Mouse (Mus musculus): ENCODE data around the gene Ghrhr. TPM values are rescaled to one million over a fixed set of nuclear protein-coding genes. Genes with fewer than 3 reads are reported as not detected.

The Ghrhr gene
- not detected in 2 replicates for total RNA-seq (2015)
- total RNA-seq (2017): not detected in 2 replicates

DNA sequence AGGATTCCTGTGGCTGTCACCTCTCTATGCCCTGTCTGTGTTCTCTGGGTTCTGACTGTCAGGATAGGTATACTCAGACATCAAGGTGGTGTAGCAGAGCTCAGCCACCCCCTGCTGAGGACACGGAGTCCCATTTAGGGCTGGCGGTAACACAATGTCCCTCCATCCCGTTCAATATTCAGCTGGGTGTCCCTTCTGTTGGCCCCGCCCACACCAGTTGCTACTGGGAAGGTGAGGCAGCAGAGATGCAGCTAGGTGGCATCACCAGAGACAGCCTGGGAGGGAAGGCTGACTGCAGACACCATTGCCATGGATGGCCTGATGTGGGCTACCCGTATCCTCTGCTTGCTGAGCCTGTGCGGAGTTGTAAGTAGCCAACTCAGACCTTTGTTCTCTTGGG lies at the start of gene Ghrhr:
Gene Ghrhr, plus strand, starts transcription at position 220 of the 400 bp plus-strand sequence.
- ATAC-seq (ENCODE audit: poor library complexity, severe bottlenecking): no peak

DNA sequence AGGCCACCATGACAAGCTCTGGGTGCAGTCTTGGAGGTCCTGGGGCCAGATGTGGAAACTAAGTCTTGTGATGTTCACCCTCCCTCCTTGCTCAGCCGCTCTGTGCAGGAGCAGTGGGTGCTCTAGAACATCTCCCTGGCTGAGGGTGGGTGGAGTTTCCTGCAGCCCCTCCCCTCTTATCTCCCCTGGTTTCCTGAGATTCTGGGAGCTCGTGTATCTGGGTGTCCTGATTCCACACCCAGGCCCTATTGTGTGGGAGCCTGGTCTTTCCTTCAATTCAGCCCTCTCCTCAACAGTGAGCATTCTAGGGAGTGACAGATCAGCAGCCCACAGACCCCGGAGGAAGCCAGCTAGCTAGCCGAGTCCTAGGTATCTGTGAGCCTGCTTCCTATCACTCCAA lies 49.8 kb upstream of the Ghrhr start:
- ATAC-seq (ENCODE audit: poor library complexity, severe bottlenecking): no peak

DNA sequence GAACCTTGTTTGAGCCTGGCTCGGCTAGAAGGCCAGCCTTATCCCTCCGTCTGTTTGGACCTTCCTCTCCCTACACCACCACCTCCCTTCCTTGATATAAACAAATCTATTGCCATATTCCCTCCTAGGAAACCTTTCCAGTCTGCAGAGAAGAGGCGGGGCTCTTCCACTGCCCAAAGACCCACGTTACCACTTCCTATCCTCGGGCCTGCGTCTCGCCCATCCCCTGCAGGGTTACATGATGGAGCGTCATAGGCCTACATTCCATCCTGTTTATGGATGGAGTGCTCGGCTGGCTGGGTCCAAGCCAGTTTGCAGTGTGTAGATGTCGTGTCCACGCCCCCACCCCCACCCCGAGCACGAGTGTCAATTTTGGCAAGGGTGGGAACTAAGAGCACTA lies 48.8 kb upstream of the Ghrhr start:
- no peak for ATAC-seq (ENCODE audit: poor library complexity, severe bottlenecking)

DNA sequence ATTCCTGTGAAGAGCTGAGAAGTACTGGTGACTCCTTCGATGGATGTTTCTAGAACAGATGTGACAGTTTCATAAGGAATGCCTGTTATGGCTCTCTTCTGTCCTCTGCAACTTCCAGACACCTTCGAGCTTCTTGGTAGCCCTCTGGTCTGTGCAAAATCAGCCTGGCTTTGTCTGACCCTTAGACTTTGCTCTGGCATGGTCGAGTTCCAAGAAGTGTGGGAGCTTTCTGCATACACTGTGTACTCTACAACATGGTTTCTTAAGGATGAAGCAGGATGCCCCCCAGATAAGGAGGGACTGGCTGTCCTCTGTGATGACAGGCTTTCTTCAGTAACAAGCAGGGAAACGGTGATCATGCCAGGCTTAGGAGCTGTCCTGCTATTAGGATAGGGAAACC lies 47.9 kb upstream of the Ghrhr start:
- ATAC-seq (ENCODE audit: poor library complexity, severe bottlenecking): no peak

DNA sequence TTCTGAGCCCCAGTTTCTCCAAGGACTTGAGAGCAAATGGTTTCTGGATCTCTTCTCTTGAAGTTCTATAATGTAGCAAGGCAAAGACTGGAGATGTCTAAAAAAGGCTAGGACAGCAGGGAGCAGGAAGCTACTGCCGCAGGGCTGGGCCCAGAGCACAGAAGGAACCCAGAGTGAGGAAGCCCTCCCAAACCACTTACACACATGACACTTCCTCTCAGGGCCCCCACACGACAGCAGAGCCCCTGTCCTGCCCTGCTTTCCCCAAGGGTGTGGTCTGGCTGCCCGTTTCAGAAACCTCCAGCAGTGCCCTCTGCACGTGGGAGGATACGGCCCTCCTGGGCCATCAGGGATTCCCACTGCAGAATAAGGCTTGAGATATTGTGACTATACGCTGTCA lies 44.8 kb upstream of the Ghrhr start:
- peak; percentile 71 for ATAC-seq (ENCODE audit: poor library complexity, severe bottlenecking)

DNA sequence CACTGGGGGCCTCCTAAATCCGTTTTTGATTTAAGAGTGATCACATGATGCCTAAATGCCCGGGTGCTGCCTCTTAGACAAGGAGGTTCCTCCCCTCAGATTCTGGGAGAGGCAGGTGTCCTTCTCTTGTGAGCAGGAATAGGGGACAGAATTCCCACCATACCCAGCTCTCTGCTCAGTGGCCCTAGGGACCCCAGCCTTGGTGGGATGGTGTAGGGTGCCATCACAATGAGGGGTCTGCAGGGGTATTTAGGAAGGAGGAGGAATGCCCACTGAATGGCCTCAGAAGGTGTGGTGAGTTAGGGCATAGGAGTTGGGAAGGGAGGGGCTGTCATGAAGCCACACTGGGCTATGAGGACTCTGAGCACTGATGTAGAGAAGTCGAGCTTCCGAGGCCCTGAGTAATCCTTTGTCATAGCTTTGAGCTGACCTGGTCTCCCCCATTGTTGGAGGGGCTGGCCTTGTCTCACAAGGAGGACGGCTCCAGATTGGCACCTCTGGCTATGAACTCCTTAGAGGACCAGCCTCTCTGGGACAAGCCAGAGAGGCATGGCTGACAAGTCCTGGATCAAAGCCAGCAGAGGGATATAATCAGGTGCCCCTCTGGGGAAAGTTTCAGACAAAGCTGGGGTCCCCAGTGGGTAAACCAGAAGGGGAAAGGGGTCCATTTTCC lies 43.9 kb upstream of the Ghrhr start:
- no peak for ATAC-seq (ENCODE audit: poor library complexity, severe bottlenecking)

DNA sequence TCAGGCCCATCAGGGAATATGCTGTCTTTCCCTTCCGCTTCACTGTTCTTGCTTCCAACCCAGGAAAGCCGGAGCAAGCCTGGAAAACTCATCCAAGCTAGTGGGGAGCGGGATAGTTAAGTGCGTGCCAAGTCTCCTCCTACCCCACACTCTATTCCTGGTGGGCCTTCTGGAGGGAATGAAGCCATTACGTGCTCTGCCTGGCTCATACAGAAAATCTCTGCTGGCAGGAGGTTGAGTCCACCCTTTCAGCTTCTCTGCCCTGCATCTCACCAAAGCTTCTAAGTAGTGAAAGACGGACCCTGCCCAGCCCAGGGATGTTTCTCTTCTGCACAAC lies 43.4 kb upstream of the Ghrhr start:
- no peak for ATAC-seq (ENCODE audit: poor library complexity, severe bottlenecking)

DNA sequence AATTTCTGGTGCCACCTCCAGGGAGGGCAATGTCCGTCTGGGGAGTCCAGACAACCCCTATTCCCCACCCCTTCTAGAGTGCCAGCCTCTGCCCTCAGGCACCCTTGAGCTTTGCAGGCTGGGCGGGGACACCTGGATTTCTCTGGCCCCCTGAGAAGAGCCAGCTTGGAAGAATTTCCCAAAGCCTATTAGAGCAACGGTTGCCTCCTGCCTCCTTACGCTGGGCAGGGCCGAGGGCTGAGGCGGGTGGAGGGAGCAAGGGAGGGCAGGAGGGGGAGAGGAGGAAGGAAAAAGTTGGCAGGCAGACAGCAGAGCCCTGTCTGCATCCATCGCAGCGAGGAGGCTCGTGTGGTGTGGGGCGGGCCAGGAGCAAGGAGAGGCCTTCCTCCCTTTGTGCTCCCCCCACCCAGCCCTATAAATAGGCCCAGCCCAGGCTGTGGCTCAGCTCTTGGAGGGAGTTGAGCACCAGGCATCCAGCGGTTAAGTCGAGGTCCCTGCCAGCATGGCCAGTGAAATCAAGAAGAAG lies 40.0 kb upstream of the Ghrhr start, which contains the start of gene Aqp1:
Gene Aqp1, plus strand, starts transcription at position 444 of the 526 bp plus-strand sequence.
- ATAC-seq (ENCODE audit: poor library complexity, severe bottlenecking): peak; percentile 34; the same call in 1 of the 2 replicates

DNA sequence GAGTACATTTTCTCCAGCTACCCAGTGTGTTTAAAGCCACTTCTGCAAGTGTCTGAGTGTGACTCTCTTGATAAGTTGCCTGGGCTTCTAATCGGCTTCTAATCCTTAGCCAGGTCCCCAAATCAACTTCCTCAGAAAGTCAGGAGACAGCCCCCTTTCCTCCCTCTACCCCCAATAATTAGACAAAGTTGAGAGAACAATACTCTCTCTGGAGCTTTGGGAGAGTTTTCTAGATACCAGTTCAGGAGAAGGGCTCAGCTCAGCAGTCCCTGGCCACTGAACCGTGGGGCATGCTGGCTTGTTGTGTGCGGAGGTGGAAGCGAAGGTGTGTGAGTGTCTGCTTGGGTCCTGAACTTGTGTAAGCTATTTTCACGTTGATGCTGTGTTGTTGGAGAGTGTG lies 38.9 kb upstream of the Ghrhr start:
- ATAC-seq (ENCODE audit: poor library complexity, severe bottlenecking): no peak

DNA sequence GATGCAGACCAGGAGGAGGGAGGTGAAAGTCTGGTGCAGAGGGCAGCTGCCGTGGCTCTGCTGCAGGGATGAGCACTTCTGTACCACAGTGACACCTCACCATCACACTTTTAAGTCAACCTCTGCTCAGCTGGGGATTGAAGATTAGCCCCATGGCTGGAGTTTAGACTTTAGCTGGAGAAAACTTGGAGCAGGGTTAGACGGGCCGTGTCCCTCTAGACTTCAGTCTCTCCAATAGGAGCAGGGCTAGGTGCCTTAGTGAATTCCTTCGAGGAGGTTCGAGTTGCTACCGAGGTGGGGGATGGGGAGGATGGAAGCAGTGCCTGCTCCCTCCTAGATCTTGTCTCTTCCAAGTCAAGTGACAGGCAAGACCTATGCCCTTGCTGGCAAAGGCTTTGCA lies 38.0 kb upstream of the Ghrhr start:
- no peak for ATAC-seq (ENCODE audit: poor library complexity, severe bottlenecking)

DNA sequence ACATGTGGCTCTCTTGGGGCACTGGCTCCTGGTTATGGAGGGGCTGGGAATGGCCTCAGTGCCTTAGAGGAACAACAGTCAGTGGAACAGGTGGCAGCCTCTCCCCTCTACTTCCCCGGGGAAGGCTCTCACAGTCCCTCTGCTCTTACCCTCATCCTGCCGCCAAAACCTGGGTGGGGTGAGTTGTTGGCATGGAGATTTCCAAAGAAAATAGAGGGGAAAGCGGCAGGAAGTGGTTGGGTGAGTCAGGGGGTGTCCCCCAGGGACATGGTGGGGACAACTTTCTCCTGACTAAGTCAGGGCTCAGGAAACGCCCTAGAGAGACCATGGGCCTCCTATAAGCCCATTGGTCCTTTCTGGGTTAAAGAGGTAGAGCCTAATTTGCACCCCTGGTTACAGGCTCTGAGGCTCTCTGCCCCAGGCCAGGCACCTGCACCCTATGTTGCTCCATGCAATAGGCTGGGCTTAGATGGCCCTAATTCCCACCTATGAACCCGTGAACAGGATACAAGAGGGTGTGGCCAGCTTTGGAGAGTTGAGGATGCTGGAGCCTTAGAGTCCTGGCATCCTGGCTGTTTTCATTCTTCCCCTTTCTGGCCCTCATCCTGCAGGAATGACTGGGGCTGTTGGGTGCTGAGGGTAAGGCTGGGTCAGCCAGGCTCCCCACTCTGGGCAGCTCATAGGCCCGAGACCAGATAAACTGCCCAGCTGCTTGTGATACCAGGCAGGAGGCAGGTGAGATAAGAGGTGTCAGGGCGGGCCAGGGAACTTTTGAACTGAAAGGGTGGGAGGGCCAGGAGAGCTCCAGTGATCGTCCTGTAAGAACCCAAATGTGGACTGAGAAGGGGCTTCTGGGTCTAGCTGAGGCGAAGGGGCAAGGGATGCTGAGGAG lies 36.9 kb upstream of the Ghrhr start:
- no peak; the same call in 1 of the 2 replicates for ATAC-seq (ENCODE audit: poor library complexity, severe bottlenecking)

DNA sequence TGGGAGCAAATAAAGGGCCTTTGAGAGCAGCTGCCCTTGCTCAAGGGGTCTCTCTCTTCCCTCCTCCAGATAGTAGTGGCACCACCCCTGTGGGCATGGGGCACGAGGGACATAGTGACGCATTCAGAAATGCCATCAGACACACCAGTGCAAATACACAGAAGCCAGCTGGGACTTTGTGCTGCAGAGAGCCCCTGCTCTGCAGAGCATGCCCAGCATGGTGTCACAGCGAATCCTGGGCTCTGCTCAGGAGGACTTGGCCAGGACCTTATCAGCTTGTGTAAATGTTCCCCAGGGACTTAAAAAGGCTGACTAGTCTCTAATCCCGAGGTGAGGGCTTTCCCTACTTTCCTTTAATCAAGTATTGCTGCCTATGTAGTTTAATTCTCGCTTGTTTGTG lies 34.4 kb upstream of the Ghrhr start:
- no peak for ATAC-seq (ENCODE audit: poor library complexity, severe bottlenecking)

DNA sequence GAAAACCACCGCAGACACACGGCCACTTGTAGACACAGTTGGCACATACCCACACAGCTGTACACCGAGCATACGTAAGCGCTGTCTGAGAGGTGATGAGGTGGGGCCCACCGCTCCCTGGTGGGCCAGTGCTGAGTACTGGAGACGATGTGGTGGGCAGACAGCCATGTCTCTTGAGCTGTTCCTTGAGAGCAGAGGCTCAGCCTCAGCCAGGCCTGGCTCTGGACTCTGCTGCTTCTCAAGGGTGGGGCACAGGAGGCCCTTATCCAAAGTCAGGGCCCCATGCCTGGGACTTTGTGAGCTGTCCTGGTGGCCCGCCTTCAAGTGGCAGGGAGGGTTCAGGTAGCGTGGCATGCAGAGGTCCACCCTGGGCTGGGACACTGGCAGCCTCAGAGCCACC lies 33.8 kb upstream of the Ghrhr start:
- no peak for ATAC-seq (ENCODE audit: poor library complexity, severe bottlenecking)

DNA sequence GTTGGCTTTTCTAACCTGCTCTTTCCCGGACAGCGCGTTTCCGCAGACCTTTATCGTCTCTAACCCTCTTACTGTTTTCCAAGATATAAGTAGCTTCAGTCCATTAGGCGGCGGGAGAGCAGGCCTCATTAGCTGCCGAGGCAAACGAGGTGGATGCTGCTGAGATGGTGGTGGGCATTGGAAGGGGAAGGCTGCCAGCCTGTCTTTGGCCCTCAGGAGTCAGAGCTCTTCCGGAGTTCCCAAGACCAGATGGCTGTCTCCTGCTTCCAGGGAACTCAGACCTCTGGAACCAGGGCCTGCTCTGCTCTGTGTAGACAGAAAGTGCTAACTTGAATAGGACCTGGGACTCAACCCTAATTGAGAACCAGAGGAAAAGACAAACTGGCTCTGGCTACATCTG lies 32.6 kb upstream of the Ghrhr start:
- ATAC-seq (ENCODE audit: poor library complexity, severe bottlenecking): no peak

DNA sequence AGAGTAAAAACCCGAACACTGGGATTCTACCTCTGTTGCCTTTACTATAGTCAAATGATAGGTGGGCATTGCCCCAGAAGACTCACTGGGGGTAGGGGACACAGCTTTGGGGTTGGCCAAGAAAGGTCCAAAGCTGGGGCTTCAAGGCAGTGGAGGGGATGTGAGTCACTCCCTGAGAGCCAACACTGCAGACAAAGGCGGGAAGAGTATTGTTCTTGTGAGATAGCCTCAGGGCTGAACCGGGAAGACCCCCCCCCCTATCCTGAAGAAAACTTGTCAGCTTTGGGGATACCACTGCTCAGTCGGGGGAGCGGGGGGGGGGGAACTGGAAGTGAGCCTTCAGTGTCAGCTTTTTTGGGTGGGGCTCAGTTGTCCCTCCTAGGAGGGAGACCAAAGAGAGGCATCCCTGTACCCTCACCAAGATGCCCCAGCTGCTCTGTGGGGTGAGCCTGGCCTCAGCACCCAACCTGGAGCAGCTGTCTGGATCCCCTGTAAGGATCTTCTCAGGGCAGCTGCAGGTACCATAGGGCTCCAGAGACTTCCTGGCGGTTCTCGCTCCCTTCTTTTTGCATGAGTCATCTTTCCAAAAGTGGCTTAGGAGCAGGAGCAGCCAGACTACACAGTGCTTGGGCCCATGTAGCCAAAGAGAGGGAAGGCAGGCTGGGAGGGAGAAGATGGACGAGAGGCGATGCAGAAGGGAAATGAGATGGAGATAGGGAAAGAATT lies 31.6 kb upstream of the Ghrhr start:
- ATAC-seq (ENCODE audit: poor library complexity, severe bottlenecking): no peak

DNA sequence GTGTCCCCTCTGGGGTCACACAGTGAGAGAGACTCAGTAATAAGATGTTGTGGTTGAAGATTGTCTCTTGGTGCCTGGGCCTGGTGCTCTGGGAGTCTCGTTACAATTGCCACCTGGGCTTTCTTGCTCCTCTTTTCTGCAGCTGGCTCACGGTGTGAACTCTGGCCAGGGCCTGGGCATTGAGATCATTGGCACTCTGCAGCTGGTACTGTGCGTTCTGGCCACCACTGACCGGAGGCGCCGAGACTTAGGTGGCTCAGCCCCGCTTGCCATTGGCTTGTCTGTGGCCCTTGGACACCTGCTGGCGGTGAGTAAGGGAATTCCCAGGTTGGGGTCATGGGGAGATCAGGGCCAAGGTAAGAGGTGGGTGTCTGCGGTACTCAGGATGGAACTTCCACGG lies 30.8 kb upstream of the Ghrhr start:
- no peak for ATAC-seq (ENCODE audit: poor library complexity, severe bottlenecking)

DNA sequence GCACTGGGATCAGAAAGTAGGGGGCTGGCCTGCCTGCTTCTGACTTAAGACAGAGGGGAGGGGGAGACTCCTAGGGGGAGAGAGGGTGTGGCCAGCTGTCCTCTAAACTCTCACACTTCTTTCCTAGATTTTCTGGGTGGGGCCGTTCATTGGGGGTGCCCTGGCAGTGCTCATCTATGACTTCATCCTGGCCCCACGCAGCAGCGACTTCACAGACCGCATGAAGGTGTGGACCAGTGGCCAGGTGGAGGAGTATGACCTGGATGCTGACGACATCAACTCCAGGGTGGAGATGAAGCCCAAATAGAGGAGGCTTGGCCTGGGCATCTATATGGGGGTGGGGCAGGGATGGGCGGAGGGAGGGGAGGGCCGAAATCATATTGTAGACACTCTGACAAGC lies 29.6 kb upstream of the Ghrhr start:
- ATAC-seq (ENCODE audit: poor library complexity, severe bottlenecking): no peak

DNA sequence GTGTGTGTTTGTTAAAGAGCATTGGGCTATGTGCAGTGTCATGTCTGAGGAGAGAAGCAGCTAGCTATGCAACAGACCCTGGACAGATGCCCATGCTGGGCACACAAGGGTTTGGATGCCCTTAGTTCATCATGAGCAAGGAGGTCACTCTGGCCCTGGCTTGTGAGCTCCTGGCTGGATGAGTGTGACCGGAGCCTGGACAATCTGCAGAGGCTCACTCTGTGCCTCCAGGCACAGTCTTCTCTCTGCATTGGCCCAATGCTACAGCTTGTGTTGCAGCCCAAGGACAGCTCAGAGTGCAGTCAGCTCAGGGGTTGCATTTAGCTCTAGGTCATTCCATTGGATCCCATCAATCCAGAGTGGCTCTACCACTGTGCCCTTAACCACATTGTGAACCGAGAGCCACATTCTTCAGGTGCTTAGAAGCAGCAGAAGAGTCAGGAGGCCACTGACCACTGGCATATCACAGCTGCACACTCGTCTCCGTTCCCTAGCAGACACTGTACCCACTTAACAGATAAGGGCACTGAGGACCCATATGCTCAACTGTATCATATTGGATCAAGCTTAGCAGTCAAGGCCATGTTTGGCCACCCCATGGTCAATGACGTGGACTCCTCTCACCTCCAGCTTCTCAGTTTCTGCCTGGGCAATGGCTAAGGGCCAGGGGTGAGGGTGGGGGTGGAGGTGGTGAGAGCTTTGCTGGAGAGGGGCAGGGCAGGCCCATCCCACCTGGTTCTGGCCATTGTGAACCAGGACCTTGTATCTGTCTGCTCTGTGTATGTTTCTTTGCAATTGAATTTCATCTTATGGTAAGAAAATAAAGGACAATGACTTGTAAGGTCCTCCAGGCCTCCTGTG lies 28.2 kb upstream of the Ghrhr start:
- ATAC-seq (ENCODE audit: poor library complexity, severe bottlenecking): no peak

DNA sequence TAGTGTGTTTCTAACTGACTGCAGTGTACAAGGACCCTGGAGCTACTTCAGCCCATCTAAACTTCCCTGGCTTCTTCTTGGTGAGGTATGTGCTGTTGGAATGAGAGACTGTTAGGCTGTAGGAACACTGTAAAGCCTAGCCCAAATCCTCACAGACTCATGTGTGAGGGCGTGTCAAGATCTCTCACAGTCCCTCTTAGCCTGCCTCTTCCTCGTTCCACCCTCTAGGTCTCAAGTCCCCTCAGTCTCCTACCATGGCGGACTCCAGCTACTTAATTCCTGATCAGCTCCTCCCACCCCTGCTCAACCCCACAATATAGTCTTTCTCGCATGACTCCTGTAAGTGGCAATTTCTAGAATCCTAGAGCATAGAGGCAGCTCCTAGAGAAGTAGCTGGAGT lies 26.9 kb upstream of the Ghrhr start:
- ATAC-seq (ENCODE audit: poor library complexity, severe bottlenecking): no peak

DNA sequence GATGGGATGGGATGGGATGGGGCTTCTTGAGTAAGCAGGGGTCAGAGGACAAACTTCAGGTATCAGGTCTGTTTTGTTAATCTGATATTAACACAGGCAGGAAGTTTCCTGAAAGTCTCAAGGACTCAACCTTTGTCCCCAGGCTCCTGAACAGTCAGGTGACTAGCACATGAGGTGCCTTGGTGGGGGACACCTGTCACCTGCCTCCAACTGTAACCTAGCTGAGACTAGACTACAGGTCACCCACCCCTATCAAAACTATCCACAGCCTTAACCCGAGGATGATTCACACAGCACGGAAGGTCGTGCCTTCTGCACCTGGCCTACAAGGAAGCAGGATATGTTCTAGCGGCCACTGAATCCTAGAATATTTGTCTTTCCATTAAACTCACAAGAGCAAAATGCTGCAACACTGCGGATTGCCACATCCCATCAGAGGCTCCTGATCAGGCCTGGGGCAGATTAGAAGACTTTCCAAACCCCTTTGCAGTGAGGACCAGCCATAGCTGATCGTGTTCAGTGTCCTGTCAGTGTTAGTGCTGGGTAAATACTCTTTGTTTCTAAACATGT lies 25.6 kb upstream of the Ghrhr start:
- ATAC-seq (ENCODE audit: poor library complexity, severe bottlenecking): no peak
